Mouse (Mus musculus) kidney, postnatal 14 days (tissue): ENCODE data around the gene Fuca1.

Experiments
- DNase-seq: peaks from one replicate; pipeline ENCODE4 v3.0.0; 2022; ENCODE audit warnings: mixed read lengths

The Fuca1 gene

GRCm38 (mm10) chr4:135889146-135889883 lies 31.2 kb upstream of the Fuca1 start:
- no peak for DNase-seq

- DNase-seq = peak; percentile 84
Measured at GRCm38 (mm10) chr4:135889884-135890283, 30.7 kb upstream of the Fuca1 start.

- no peak for DNase-seq
Measured at GRCm38 (mm10) chr4:135891539-135891938, 29.0 kb upstream of the Fuca1 start.

GRCm38 (mm10) chr4:135892884-135893283 lies 27.7 kb upstream of the Fuca1 start:
- DNase-seq = no peak

GRCm38 (mm10) chr4:135895071-135895571 lies 25.4 kb upstream of the Fuca1 start, which contains the start of gene Cnr2:
Cnr2 (plus strand) TSS chr4:135895394.
- no peak for DNase-seq

- no peak for DNase-seq
Measured at GRCm38 (mm10) chr4:135896157-135896556, 24.4 kb upstream of the Fuca1 start.

- no peak for DNase-seq
Measured at GRCm38 (mm10) chr4:135898380-135899049, 22.0 kb upstream of the Fuca1 start.

GRCm38 (mm10) chr4:135899050-135899448 lies 21.5 kb upstream of the Fuca1 start:
- no peak for DNase-seq

GRCm38 (mm10) chr4:135900008-135900407 lies 20.5 kb upstream of the Fuca1 start:
- no peak for DNase-seq

- no peak for DNase-seq
Measured at GRCm38 (mm10) chr4:135902606-135903242, 17.8 kb upstream of the Fuca1 start.

- DNase-seq = no peak
Measured at GRCm38 (mm10) chr4:135904810-135905209, 15.7 kb upstream of the Fuca1 start.

- DNase-seq = no peak
Measured at GRCm38 (mm10) chr4:135906633-135907032, 13.9 kb upstream of the Fuca1 start.

GRCm38 (mm10) chr4:135909326-135910066 lies 11.0 kb upstream of the Fuca1 start:
- DNase-seq = no peak

GRCm38 (mm10) chr4:135911531-135911930 lies 9.0 kb upstream of the Fuca1 start:
- peak; percentile 60 for DNase-seq

GRCm38 (mm10) chr4:135912164-135912563 lies 8.4 kb upstream of the Fuca1 start:
- no peak for DNase-seq

GRCm38 (mm10) chr4:135912835-135913234 lies 7.7 kb upstream of the Fuca1 start:
- DNase-seq = no peak

GRCm38 (mm10) chr4:135913433-135913832 lies 7.1 kb upstream of the Fuca1 start:
- no peak for DNase-seq

- no peak for DNase-seq
Measured at GRCm38 (mm10) chr4:135918635-135919279, 1.8 kb upstream of the Fuca1 start.

- DNase-seq = no peak
Measured at GRCm38 (mm10) chr4:135919280-135919639, 1.3 kb upstream of the Fuca1 start.

GRCm38 (mm10) chr4:135921257-135922120 lies 954 bp downstream of the Fuca1 start:
- peak; percentile 37 for DNase-seq

- DNase-seq = no peak
Measured at GRCm38 (mm10) chr4:135922190-135922589, 1.7 kb downstream of the Fuca1 start.
